Mouse (Mus musculus) small intestine, adult 2 months (tissue): ENCODE results near the gene Plpp4. TPM values are rescaled to one million over a fixed set of nuclear protein-coding genes. Genes with fewer than 3 reads are reported as not detected.

Source experiments
- H3K27ac ChIP-seq: fragments of 200-500 bp; 2 replicates; pipeline ENCODE4 v1.5.1; 2012; ENCODE audit warnings: low read depth, low read length, control low read depth, inconsistent platforms; ENCODE audit not compliant: insufficient read depth
- H3K27me3 ChIP-seq: fragments of 200-500 bp; 2 replicates; pipeline ENCODE4 v1.6.1; 2012; ENCODE audit warnings: mild to moderate bottlenecking, moderate library complexity, low read length, inconsistent platforms; ENCODE audit not compliant: control insufficient read depth, insufficient read depth
- H3K36me3 ChIP-seq: fragments of 200-500 bp; 2 replicates; pipeline ENCODE4 v1.6.1; 2012; ENCODE audit warnings: mild to moderate bottlenecking, low read length, control low read depth, inconsistent platforms; ENCODE audit not compliant: control insufficient read depth, insufficient read depth
- H3K4me1 ChIP-seq: fragments of 200-500 bp; 2 replicates; pipeline ENCODE4 v1.6.1; 2012; ENCODE audit warnings: low read length, inconsistent platforms, mixed read lengths; ENCODE audit not compliant: control insufficient read depth, insufficient read depth, insufficient read length
- H3K4me3 ChIP-seq: fragments of 200-500 bp; 2 replicates; pipeline ENCODE4 v1.5.1; 2012; ENCODE audit warnings: low read depth, mild to moderate bottlenecking, control low read depth, inconsistent platforms, low read length, moderate library complexity
- CTCF ChIP-seq: fragments of 200-500 bp; IDR thresholded peaks from 2 replicates; pipeline ENCODE4 v1.5.1; 2012; ENCODE audit warnings: low read depth, mild to moderate bottlenecking, control low read depth, inconsistent platforms, low read length, moderate library complexity, mixed read lengths; ENCODE audit not compliant: insufficient replicate concordance, insufficient read length; ENCODE audit errors: extremely low read depth
- POLR2A ChIP-seq: fragments of 200-500 bp; IDR thresholded peaks from 2 replicates; pipeline ENCODE4 v1.6.1; 2012; ENCODE audit warnings: low read depth, mild to moderate bottlenecking, control low read depth, inconsistent platforms, low read length, moderate library complexity
- WGBS: fragments of 180-500 bp; shearing (Covaris S2); methylation state at CpG from one replicate; pipeline ENCODE4 v1.1.7; 2018; 5-methylcytosine and 5-hydroxymethylcytosine counted together
- polyA plus RNA-seq: library from polyadenylated mRNA; depleted of rRNA; stranded (reverse); fragments of >200 nt; gene quantifications from 2 replicates; pipeline ENCODE4 v1.2.3, GENCODE M21; 2012; rRNA removed

Gene Plpp4
- not detected in 2 replicates for polyA plus RNA-seq

DNA sequence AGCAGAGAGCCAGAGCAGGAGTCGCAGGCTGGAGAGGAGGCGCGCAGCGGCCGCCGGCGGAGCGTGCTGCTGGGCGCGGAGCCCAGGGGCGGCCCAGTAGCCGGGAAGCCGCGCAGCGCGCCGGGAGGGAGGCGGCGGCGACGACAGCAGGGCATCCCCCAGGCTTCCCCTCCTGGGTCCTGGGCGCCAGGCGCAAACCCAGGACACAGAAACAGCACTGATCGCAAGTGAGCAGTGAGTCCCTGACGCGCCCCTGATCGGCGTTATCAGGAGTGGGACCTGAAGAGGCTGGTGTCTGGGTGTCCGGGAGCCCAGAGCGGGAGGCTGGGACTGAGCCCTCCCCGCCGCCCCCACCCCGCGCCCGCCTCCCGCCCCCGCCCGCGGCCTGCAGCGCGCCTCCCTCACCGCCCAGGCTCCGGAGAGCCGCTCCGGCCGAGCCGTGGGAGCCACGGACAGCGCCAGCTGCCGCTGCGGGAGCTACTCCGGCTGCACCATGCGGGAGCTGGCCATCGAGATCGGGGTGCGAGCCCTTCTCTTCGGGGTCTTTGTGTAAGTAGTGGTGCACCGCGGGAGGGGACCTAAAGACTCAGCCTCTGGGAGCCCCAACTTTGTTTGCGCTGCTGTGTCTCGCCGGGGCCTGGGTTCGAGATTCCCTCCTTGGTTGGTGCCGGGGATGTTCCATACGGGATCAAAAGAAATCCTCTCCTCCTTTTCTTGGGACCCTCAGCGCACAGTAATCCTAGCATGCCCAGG is at the start of gene Plpp4:
Gene Plpp4 (plus strand): TSS at position 411 of the 753 bp plus-strand sequence.
- Histone ChIP-seq H3K27me3 (peaks cover 14% of the 10 kb centered on the region; the same call in 1 of the 2 replicates), H3K4me3 (peak within 1 kb of the TSS; percentile 40), H3K27ac (no peak within 1 kb of the TSS), H3K4me1 (no peaks in the 10 kb centered on the region), H3K36me3 (no peaks in the 10 kb centered on the region)
- no peak for TF ChIP-seq CTCF
- TF ChIP-seq POLR2A, result no peak
- WGBS, result 2% methylated on average over 54 of the region's 66 CpGs

DNA sequence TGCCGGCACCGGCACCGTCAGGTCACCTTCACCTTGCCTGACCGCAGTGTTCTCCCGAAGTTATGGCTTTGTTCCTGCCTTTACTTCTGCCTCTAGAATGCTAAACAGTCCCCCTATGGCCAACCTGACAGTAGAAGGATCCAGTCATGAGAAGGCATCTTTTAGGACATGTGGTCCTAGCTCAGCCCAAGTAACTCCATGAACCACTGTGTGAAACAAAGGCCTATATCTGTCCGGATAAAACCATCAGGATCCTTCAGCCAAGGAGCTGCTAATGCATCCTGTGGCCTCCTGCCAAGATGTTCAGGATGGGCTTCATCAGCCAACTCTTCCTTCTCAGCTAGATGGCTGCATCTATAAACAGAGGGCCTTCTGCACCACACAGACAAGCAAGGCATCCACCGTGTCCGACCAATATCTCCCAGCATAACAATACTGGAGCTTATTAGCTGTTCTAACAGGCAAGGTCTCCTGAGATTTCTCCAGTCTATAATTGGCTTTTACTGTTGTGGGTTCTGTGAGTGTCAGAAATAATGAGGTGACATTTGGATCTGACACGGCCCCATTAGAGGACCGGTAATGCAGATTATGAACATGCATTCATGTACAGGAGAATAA is 40.8 kb upstream of the Plpp4 start:
- H3K27ac ChIP-seq, result no peak overlapping the region
- TF ChIP-seq POLR2A (no peak), CTCF (no peak)
- no peaks in the 10 kb centered on the region for H3K4me1 ChIP-seq
- H3K36me3 ChIP-seq, result no peaks in the 10 kb centered on the region
- WGBS, result 88% methylated on average over 10 of the region's 10 CpGs
- no peak overlapping the region for H3K4me3 ChIP-seq
- no peaks in the 10 kb centered on the region for H3K27me3 ChIP-seq

DNA sequence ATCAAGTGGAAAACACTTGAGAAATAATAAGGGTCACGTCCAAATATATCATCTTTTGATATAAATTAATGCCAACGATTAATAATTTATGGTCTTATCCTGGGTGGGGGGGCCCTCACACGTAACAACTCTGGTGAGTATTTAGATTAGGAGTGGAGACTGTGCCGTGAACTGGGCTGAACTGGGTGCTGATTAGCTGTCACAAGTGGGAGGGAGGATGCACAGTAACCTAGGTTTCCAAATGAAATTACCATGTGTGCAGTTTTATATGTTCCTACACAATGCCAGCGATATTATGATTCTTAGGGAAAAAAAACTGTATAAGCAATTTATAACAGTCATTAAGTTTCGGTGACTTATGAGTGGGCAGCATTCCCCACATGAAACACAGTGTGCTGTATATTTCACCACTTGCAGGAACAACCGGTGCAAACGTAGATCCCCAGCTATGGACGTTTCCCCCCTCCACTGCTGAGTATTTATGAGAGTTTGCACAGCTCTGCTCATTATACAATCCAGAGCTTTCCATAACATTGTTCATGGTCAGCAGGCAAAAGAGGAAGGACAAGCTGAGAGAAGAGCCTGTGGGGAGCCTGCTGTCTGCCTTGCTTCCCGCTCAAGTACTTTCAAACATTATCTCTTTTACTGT is 40.2 kb upstream of the Plpp4 start:
- TF ChIP-seq POLR2A, result no peak
- TF ChIP-seq CTCF, result no peak
- no peak overlapping the region for H3K27ac ChIP-seq
- WGBS, result 73% methylated on average over 10 of the region's 10 CpGs

DNA sequence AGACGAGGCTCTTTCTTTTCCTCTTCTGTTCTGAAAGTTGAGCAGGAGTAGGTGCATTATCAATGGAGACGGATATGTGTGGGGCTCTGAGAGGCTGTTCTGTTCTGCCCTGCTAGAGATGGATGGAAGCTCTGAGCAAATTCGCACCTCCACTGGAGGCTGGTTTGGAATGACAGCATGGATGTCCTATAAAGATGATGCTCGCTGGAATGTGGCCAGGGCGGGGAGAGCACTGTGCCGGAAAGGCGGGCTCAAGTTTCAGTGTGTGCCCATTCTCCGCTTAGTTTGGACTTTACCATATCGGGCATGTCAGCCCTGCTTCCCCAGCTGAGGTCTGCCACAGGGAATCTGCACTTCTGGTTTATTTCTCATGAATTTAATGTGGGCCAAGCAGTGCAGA is 35.9 kb upstream of the Plpp4 start:
- no peak for TF ChIP-seq CTCF
- TF ChIP-seq POLR2A, result no peak
- 75% methylated on average over 9 of the region's 9 CpGs for WGBS
- Histone ChIP-seq H3K4me1 (no peaks in the 10 kb centered on the region), H3K36me3 (no peaks in the 10 kb centered on the region), H3K4me3 (no peak overlapping the region), H3K27me3 (no peaks in the 10 kb centered on the region), H3K27ac (no peak overlapping the region)

More for the DNA sequence above, 40.2 kb upstream of the Plpp4 start:
- Histone ChIP-seq H3K36me3 (no peaks in the 10 kb centered on the region), H3K4me1 (no peaks in the 10 kb centered on the region), H3K27me3 (no peaks in the 10 kb centered on the region), H3K4me3 (no peak overlapping the region)

DNA sequence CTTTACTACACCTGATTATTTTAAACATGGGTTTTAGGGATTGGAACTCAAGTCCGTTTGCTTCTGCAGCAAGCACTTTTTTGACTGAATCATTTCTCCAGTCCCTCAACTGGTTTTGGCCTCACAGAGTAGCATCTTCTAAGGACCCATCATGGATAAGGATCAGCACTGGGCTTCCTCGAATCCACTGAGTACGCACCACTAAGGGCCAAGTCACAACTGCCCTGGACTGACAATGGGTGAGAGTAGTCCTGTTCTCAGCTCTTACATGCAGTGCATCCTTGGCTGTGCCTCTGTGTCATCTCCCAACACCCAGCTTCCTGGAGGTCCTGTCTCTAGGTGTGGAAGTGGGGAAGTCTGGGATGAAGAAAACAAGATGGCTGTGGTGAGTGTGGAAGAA is 35.2 kb upstream of the Plpp4 start:
- TF ChIP-seq CTCF (no peak), POLR2A (no peak)

DNA sequence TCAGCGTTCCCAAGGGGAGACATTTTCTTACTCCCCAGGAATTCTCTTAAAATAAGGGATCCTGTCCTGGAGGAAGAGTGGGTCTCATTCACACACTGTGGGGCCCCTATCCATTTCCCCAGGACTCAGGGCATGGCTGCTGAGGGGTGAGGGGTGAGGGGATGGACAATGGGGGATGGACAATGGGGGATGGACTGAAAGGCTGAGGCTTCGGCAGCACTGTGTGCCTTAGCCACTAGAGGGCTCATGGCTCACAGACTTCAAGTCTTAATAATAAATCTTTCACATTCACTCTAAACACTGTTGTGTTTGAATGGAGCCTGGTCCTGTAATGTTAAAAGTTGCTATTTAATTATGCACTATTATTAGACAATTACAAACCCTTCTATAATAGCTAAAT is 21.4 kb upstream of the Plpp4 start:
- Histone ChIP-seq H3K4me1 (no peaks in the 10 kb centered on the region), H3K4me3 (no peak overlapping the region), H3K36me3 (no peaks in the 10 kb centered on the region), H3K27ac (no peak overlapping the region), H3K27me3 (no peaks in the 10 kb centered on the region)
- TF ChIP-seq POLR2A (no peak), CTCF (peak; percentile 61; the same call in 1 of the 2 replicates)
- WGBS, result 48% methylated on average over 2 of the region's 2 CpGs

More for the DNA sequence above, 35.2 kb upstream of the Plpp4 start:
- Histone ChIP-seq H3K27me3 (no peaks in the 10 kb centered on the region), H3K36me3 (no peaks in the 10 kb centered on the region), H3K4me1 (no peaks in the 10 kb centered on the region), H3K27ac (no peak overlapping the region), H3K4me3 (no peak overlapping the region)
- WGBS, result 83% methylated on average over 3 of the region's 3 CpGs

DNA sequence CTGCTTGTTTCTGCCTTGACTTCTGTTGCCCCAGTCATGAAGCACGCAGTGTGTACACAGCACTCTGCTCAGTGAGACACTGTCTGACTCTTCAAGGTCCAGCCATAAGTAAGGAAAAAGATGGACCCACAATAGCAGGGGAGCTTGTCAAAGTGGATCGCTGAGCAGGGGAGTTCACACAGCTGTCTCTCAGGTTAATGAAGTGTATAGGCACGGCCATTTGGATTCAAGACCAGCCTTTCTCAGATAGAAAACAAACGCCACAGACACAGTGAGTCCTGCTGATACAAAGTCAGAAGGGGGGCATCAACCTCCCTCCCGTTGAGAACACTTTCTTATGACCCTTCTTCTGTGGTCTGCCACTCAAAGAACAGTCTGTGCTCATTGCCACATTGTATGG is 20.8 kb upstream of the Plpp4 start:
- TF ChIP-seq CTCF, result no peak
- no peak for TF ChIP-seq POLR2A
- Histone ChIP-seq H3K27me3 (no peaks in the 10 kb centered on the region), H3K4me1 (no peaks in the 10 kb centered on the region), H3K4me3 (no peak overlapping the region), H3K27ac (no peak overlapping the region), H3K36me3 (no peaks in the 10 kb centered on the region)
- 77% methylated on average over 5 of the region's 5 CpGs for WGBS
